Mouse (Mus musculus): ENCODE results near the gene Tubgcp5. TPM values are rescaled to one million over a fixed set of nuclear protein-coding genes. Genes with fewer than 3 reads are reported as not detected.

Tubgcp5 gene
- polyA plus RNA-seq, 1 experiment from 2014 or later, result 6.5 TPM

DNA sequence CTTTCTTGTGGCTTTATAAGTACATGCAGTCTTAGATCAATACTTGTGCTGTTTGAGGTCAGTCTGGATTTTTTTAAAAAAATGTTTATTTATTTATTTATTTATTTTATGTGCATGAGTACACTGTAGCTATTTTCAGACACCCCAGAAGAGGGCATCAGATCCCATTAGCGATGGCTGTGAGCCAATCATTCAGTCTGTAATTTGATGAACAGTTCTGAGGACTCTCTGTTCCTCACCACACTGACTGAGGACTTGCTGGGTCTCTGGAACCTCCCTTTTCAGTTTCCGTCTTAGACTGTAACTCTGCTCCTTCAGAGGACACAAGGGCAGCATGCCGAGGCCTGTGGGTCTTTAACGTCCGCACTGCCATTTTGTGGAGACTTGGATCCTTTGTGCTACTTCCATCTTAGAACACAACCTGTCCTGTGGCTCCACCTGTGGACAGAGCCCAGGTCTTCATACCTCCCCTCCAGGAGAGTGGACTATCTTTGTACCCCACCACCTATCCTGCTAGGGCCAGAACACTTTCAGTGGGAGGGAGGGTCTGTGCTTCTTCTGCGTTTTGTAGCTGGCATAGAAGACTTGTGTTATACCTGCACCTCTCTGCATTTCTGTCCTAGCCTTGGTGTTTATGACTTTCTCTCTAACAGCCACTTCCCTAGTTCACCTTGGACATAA, 76.5 kb downstream of the Tubgcp5 start:
- Histone ChIP-seq H3K4me2 (no peak overlapping the region), H3K27me3 (no peaks in the 10 kb centered on the region), H3K36me3 (replicated peaks) (peaks cover 15% of the 10 kb centered on the region; the same call in 1 of the 2 replicates), H3K4me3 (replicated peaks) (no peak overlapping the region), H3K9me3 (replicated peaks) (no peaks in the 10 kb centered on the region), H3K9ac (no peak overlapping the region), H3K4me1 (replicated peaks) (no peaks in the 10 kb centered on the region; the same call in 1 of the 2 replicates), H3K27ac (replicated peaks) (no peak overlapping the region)
- ATAC-seq (ENCODE audit: insufficient read depth), result no peak
- WGBS (ENCODE audit: insufficient replicate concordance), result 77% methylated on average over 6 of the region's 6 CpGs

DNA sequence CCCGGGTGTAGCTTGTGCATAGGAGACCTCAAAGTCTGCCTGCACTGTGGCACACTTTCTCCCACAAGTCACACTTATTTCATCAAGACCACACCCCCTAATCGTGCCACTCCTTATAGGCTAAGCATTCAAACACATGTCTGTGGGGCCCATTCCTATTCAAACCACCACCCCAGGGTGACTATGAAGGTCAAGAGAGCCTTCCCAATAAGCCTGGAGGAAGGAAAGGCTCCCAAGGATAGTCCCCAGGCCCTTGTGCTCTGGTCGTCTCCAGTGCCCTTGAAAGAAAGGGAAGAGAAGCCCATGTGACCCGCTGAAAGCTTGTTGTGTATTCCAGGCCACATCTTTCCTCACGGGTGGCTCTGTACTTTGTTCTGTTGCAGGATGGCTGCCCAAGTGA, 77.5 kb downstream of the Tubgcp5 start:
- no peak for ATAC-seq (ENCODE audit: insufficient read depth)
- Histone ChIP-seq H3K27ac (replicated peaks) (no peak overlapping the region), H3K36me3 (replicated peaks) (peaks cover 15% of the 10 kb centered on the region; the same call in 1 of the 2 replicates), H3K9ac (no peak overlapping the region), H3K9me3 (replicated peaks) (no peaks in the 10 kb centered on the region), H3K27me3 (no peaks in the 10 kb centered on the region), H3K4me1 (replicated peaks) (no peaks in the 10 kb centered on the region; the same call in 1 of the 2 replicates), H3K4me2 (no peak overlapping the region), H3K4me3 (replicated peaks) (no peak overlapping the region)
- 51% methylated on average over 5 of the region's 5 CpGs for WGBS (ENCODE audit: insufficient replicate concordance)

DNA sequence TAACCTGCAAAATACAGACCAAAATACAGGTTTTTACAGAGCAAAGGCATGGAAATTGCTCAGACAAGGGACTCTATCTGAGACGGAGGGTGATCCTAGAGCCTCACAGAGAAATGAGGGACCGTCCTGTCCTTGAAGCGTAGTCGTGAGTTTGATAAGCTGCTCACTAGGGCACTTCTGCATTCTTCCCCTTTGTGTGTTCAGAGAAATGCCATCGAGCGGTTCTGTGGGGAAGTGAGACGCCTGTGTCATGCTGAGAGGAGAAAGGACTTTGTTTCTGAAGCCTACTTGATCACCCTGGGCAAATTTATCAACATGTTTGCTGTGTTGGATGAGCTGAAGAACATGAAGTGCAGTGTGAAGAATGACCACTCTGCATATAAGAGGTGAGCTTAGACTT, 80.7 kb downstream of the Tubgcp5 start:
- H3K9me3 ChIP-seq (replicated peaks), result no peaks in the 10 kb centered on the region
- H3K27ac ChIP-seq (replicated peaks), result no peak overlapping the region
- H3K9ac ChIP-seq, result no peak overlapping the region
- no peak overlapping the region for H3K4me2 ChIP-seq
- no peak overlapping the region for H3K4me3 ChIP-seq (replicated peaks)
- H3K36me3 ChIP-seq (replicated peaks), result peaks cover 31% of the 10 kb centered on the region; the same call in 1 of the 2 replicates
- H3K4me1 ChIP-seq (replicated peaks), result no peaks in the 10 kb centered on the region
- H3K27me3 ChIP-seq, result no peaks in the 10 kb centered on the region
- ATAC-seq (ENCODE audit: insufficient read depth), result no peak
- WGBS (ENCODE audit: insufficient replicate concordance), result 58% methylated on average over 7 of the region's 7 CpGs

DNA sequence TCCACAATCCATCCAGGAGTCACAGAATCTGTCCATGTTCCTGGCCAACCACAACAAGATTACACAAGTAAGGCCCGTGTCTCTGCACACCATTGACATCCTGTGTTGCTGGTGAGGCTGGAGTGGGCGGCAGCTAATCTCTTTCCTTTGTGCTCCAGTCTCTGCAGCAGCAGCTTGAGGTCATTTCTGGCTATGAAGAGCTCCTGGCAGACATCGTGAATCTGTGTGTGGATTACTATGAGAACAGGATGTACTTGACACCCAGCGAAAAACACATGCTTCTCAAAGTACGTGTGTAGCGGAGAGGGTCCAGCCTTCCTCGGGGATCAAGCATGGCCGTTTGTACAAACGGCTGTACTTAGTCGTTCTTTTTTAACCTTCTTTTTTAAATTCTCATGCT, 83.8 kb downstream of the Tubgcp5 start:
- H3K4me2 ChIP-seq, result no peak overlapping the region
- no peaks in the 10 kb centered on the region for H3K9me3 ChIP-seq (replicated peaks)
- WGBS (ENCODE audit: insufficient replicate concordance), result 77% methylated on average over 10 of the region's 10 CpGs
- H3K9ac ChIP-seq, result no peak overlapping the region
- H3K27me3 ChIP-seq, result no peaks in the 10 kb centered on the region
- H3K4me1 ChIP-seq (replicated peaks), result no peaks in the 10 kb centered on the region
- H3K4me3 ChIP-seq (replicated peaks), result no peak overlapping the region
- peaks cover 31% of the 10 kb centered on the region; the same call in 1 of the 2 replicates for H3K36me3 ChIP-seq (replicated peaks)
- H3K27ac ChIP-seq (replicated peaks), result no peak overlapping the region
- ATAC-seq (ENCODE audit: insufficient read depth), result no peak

DNA sequence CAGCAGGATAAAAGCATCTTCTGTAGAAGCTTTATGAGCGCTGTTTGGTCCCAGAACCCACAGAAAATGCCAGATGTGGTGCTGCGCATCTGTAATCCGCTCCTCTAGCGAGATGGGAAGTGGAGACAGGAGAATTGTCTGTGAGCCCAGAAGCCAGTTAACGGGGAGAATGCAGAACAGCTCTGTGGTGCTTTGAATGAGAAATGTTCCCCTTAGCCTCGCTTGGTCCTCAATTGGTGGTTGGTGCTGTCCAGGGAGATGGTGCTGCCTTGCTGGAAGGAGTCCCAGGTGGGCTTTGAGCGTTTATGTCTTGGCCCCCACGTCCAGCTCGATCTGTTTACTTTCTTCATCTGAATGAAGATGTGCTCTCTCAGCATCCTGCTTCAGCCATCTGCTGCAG, 86.9 kb downstream of the Tubgcp5 start:
- no peak for ATAC-seq (ENCODE audit: insufficient read depth)

More for the DNA sequence above, 86.9 kb downstream of the Tubgcp5 start:
- Histone ChIP-seq H3K9ac (no peak overlapping the region), H3K27ac (replicated peaks) (no peak overlapping the region), H3K4me3 (replicated peaks) (no peak overlapping the region), H3K9me3 (replicated peaks) (no peaks in the 10 kb centered on the region), H3K36me3 (replicated peaks) (peaks cover 16% of the 10 kb centered on the region; the same call in 1 of the 2 replicates), H3K27me3 (no peaks in the 10 kb centered on the region), H3K4me1 (replicated peaks) (no peaks in the 10 kb centered on the region), H3K4me2 (no peak overlapping the region)
- WGBS (ENCODE audit: insufficient replicate concordance), result 79% methylated on average over 9 of the region's 9 CpGs

Other genes starting within 250 kb of the Tubgcp5 start
- gene Siglech, start 26.0 kb upstream of the Tubgcp5 start, polyA plus RNA-seq (2015; fragmentation: Nextera tagmentation; extraction: Ambion mirVana), result 0.46 and 0.62 TPM in 2 replicates
- gene Cyfip1, start 47.6 kb downstream of the Tubgcp5 start, polyA plus RNA-seq (2015; fragmentation: Nextera tagmentation; extraction: Ambion mirVana), result 15.5 and 16.4 TPM in 2 replicates
- 21.0 and 23.6 TPM in 2 replicates for gene Nipa2, start 168.3 kb downstream of the Tubgcp5 start, polyA plus RNA-seq (2015; fragmentation: Nextera tagmentation; extraction: Ambion mirVana)
- gene Nipa1, start 225.8 kb downstream of the Tubgcp5 start, polyA plus RNA-seq (2015; fragmentation: Nextera tagmentation; extraction: Ambion mirVana), result 13.6 and 15.4 TPM in 2 replicates

Data from liver, embryonic 15.5 days (tissue).